Mouse (Mus musculus): ENCODE results near the gene Slc35b4.

- no peak for TF ChIP-seq CTCF (IDR thresholded peaks at IDR 0.05; ENCODE audit: borderline replicate concordance, control insufficient read depth, extremely low read depth, insufficient read depth, low read length, poor library complexity)
- no peak for TF ChIP-seq POLR2A (IDR thresholded peaks at IDR 0.05; ENCODE audit: control insufficient read depth, extremely low read depth, insufficient read depth, low read length, poor library complexity)
These were observed 624 bp downstream of the Slc35b4 start for GRCm38 (mm10) chr6:34176111-34176863.
